Mouse (Mus musculus) C2C12 (cell line): Measurements from ENCODE around the gene Lcn12.
A peak's percentile ranks its signal among the peaks of the same experiment; 100 is the strongest.

Experiments
- CTCF ChIP-seq: IDR thresholded peaks from one replicate; pipeline ENCODE4 v1.5.1; 2011; ENCODE audit not compliant: control insufficient read depth, insufficient read depth, insufficient read length
- MAX ChIP-seq: IDR thresholded peaks from one replicate; pipeline ENCODE4 v1.6.1; 2011; ENCODE audit warnings: mild to moderate bottlenecking, control low read depth
- MYOG ChIP-seq: IDR thresholded peaks from one replicate; pipeline ENCODE4 v1.6.1; 2011; ENCODE audit not compliant: control insufficient read depth, insufficient read length; ENCODE audit errors: extremely low read depth
- USF1 ChIP-seq: IDR thresholded peaks from one replicate; pipeline ENCODE4 v1.6.1; 2011; ENCODE audit warnings: low read depth, mild to moderate bottlenecking, control low read depth, moderate library complexity

DNA sequence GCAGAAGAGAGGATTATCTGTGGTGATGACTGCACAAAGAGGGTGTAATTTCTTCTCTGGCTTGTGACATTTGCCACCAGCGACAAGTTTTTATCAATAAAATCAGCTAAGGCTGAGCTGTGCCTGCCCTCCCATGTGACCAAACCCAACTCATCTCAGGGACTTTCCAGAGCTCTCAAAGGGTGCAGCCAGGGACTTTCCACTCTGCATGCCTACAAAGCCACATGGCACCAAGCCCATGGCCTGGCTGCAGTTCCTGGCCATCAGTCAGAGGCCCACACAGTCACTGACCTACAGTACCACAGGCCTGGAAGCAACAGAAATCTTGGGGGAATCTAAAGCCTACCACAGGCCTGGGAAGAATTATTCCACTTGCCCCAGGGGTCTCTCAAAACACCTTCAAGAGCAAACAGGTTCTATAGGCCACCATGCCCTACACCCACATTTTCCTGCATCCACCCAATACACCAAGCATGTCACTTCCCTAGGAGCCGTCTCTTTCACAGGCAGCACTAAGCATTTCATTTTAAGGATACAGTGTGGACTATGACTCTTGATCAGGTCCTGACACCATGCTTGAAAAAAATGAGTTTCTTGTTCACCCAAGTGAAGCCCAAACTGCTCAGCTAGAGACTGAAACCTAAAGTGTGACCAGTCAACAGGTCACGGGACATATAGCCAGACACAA, 40.6 kb upstream of the Lcn12 start:
- TF ChIP-seq CTCF (no peak), MAX (peak; percentile 88), MYOG (no peak), USF1 (peak; percentile 93)
